Mouse (Mus musculus) embryonic fibroblast, embryonic 13.5 days (primary cell): ENCODE results near the gene Cyp4a10.

ENCODE experiments used
- CTCF ChIP-seq: IDR thresholded peaks from 2 replicates; pipeline ENCODE4 v1.5.1; 2011; ENCODE audit warnings: mild to moderate bottlenecking, control low read depth, low read length, moderate library complexity, borderline replicate concordance; ENCODE audit not compliant: insufficient read depth
- POLR2A ChIP-seq: IDR thresholded peaks from 2 replicates; pipeline ENCODE4 v1.6.1; 2011; ENCODE audit warnings: low read depth, mild to moderate bottlenecking, control low read depth, low read length, moderate library complexity

DNA sequence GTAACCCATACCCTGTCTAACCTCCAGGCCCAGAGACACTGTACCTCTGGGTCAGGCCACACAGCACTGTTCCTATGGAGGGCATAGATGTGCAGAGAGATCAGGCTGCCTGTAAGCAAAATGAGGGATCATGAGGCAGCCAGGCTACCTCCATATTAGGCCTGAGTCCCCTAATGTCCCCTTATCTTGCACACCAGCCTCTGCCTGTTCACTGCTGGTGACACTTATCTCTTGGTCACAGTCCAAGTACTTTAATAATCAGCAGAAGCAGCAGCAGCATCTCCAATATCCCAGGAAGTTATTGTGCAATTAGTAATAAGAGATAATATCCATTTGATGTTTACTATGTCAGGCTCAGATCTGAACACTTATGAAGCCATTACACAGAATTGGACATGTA, 65.0 kb downstream of the Cyp4a10 start:
- TF ChIP-seq CTCF (no peak), POLR2A (no peak)
